Mouse (Mus musculus): ENCODE measurements at regions not wholly inside any gene's neighbourhood (a gene's known extent, or its start where the extent isn't known, plus 50 kb on each side); places are given as distances from the start of the nearest gene placed in this dataset.

DNA sequence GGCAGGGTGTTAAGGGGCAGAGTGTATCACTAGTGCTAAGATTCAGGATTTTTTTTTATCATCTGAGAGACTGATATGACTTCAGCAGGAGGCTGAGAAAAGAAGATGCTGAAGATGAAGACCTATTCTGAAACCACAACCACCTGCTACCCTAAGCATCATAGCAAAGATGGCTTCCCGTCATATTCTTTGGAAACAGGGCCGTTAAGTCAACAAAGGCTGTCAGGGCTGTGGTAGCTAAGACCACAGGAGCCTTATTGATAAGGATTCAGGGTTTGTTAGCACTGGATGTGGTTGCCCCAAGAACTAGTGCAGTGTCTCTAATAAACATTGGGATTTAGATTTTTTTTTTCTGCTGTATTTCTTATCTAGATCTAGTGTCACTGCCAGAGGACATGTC, 56.7 kb upstream of the Rasgrp1 start:
- H3K9ac ChIP-seq, result no peak overlapping the region
- H3K4me1 ChIP-seq, result no peaks in the 10 kb centered on the region
- H3K27ac ChIP-seq, result no peak overlapping the region
- H3K4me3 ChIP-seq, result no peak overlapping the region
- 74% methylated on average over 2 of the region's 2 CpGs for WGBS
- no peak overlapping the region for H3K4me2 ChIP-seq (replicated peaks)
- no peaks in the 10 kb centered on the region for H3K36me3 ChIP-seq
- no peak for ATAC-seq (ENCODE audit: insufficient number of reproducible peaks, insufficient read depth, low FRiP score, low TSS enrichment)
- H3K9me3 ChIP-seq, result no peaks in the 10 kb centered on the region
- no peaks in the 10 kb centered on the region for H3K27me3 ChIP-seq

DNA sequence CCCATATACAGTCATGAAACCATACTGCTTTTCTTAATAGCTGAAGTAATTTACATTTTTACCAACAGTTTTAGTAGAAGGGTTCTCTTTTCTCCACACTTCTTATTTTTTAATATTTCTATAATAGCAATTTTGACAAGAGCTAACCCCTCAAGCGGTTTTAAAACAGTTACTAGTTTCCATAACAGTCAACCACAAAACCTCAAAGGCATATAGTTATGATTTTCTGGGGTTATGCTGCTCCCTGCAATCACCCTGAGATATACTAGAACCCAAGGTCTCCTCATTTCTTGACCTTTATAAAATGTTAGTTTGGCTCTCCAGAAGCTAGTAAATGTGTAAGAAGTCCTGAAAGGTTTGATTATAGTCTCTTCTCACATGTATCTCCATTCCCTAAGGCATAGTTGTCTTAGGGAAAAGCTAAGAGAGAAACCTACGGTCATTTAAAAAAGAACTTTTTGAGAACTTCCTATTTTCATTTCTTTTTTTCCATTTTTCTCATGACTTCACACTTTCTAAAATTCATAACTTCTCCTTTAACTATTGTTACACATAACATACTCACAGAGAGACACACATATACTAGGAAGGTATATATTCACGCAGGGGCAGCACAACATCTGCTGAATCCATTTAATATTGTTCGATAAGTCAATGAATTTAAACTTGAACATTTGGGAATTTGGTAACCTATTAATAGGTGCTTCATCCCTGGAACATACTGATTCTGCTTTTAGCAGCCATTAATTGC, 60.8 kb upstream of the Rasgrp1 start:
- no peak overlapping the region for H3K9ac ChIP-seq
- no peaks in the 10 kb centered on the region for H3K27me3 ChIP-seq
- WGBS, result 89% methylated on average over 4 of the region's 4 CpGs
- H3K4me3 ChIP-seq, result no peak overlapping the region
- no peak for ATAC-seq (ENCODE audit: insufficient number of reproducible peaks, insufficient read depth, low FRiP score, low TSS enrichment)
- H3K4me1 ChIP-seq, result no peaks in the 10 kb centered on the region
- no peak overlapping the region for H3K4me2 ChIP-seq (replicated peaks)
- no peaks in the 10 kb centered on the region for H3K9me3 ChIP-seq
- H3K36me3 ChIP-seq, result no peaks in the 10 kb centered on the region
- no peak overlapping the region for H3K27ac ChIP-seq

DNA sequence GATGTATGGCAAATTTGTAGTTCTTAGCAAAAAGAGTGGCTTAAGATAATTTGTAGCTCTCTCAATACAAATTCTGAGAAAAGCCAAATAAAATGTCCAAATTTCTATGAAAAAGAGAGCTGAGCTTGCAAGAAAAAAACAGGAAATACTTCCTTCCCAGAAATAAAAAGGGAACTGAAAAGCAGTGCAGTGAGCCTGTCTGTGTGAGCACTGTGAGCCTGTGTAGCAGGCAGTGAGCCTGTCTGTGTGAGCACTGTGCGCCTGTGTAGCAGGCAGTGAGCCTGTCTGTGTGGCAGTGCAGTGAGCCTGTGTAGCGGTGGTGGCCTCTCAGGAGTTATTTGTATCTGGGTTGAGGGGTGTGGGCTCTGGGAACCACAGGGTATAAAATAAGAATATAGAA, 62.7 kb upstream of the Rasgrp1 start:
- Histone ChIP-seq H3K4me2 (replicated peaks) (no peak overlapping the region), H3K9me3 (no peaks in the 10 kb centered on the region), H3K36me3 (no peaks in the 10 kb centered on the region), H3K9ac (no peak overlapping the region), H3K27ac (no peak overlapping the region), H3K27me3 (no peaks in the 10 kb centered on the region), H3K4me3 (no peak overlapping the region), H3K4me1 (no peaks in the 10 kb centered on the region)
- 59% methylated on average over 2 of the region's 2 CpGs for WGBS
- no peak for ATAC-seq (ENCODE audit: insufficient number of reproducible peaks, insufficient read depth, low FRiP score, low TSS enrichment)

DNA sequence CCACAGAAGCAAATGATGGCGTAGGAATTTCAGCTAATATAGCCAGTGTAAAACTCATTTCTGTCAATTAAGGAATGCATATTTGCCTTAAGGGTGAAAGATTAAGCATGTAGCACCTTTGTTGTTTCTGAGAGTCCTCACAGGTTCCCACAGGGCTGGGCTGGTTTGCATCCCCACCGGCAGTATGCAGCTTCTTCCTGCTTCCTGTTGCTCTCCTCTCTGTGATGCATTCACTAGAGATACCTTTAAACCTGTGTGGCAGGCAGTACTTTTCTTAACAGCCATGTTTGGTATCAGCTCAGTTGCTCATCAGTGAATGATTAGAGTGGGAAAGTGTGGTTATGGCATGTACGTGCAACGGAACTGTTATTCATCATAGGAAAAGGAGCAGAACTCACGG, 65.4 kb upstream of the Rasgrp1 start:
- H3K27ac ChIP-seq, result no peak overlapping the region
- no peak overlapping the region for H3K4me3 ChIP-seq
- H3K36me3 ChIP-seq, result no peaks in the 10 kb centered on the region
- H3K4me2 ChIP-seq (replicated peaks), result no peak overlapping the region
- no peaks in the 10 kb centered on the region for H3K27me3 ChIP-seq
- ATAC-seq (ENCODE audit: insufficient number of reproducible peaks, insufficient read depth, low FRiP score, low TSS enrichment), result no peak
- no peak overlapping the region for H3K9ac ChIP-seq
- WGBS, result 78% methylated on average over 5 of the region's 5 CpGs
- H3K9me3 ChIP-seq, result no peaks in the 10 kb centered on the region
- H3K4me1 ChIP-seq, result no peaks in the 10 kb centered on the region

DNA sequence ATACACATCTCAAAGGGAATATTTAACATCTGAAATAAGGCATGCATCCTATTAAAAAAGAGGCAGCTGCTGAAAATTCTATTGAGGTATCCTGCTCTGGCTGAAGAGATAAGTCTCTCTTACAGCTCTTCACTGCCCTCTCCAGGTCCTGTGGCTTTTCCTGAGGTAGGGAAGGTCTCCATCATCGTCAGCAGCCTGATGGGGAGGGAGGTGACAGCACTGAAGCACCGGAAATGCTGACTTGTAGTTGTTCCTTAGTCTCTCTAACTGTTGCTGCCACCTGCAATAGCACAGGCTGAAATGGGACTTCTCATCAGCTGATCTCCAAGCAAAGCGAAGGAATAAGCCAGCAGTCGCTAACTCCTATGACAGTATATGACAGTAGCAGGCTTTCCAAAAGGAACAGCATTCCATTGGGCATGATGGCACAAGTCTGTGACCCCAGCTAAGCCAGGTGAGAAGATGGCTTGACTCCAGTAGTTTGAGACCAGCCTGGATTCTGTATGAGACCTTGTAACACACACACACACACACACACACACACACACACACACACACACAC, 69.3 kb upstream of the Rasgrp1 start:
- Histone ChIP-seq H3K4me2 (replicated peaks) (no peak overlapping the region), H3K4me1 (no peaks in the 10 kb centered on the region), H3K36me3 (no peaks in the 10 kb centered on the region), H3K9ac (no peak overlapping the region), H3K27me3 (no peaks in the 10 kb centered on the region), H3K4me3 (no peak overlapping the region), H3K9me3 (no peaks in the 10 kb centered on the region), H3K27ac (no peak overlapping the region)
- ATAC-seq (ENCODE audit: insufficient number of reproducible peaks, insufficient read depth, low FRiP score, low TSS enrichment), result no peak
- WGBS, result 46% methylated on average over 4 of the region's 4 CpGs

DNA sequence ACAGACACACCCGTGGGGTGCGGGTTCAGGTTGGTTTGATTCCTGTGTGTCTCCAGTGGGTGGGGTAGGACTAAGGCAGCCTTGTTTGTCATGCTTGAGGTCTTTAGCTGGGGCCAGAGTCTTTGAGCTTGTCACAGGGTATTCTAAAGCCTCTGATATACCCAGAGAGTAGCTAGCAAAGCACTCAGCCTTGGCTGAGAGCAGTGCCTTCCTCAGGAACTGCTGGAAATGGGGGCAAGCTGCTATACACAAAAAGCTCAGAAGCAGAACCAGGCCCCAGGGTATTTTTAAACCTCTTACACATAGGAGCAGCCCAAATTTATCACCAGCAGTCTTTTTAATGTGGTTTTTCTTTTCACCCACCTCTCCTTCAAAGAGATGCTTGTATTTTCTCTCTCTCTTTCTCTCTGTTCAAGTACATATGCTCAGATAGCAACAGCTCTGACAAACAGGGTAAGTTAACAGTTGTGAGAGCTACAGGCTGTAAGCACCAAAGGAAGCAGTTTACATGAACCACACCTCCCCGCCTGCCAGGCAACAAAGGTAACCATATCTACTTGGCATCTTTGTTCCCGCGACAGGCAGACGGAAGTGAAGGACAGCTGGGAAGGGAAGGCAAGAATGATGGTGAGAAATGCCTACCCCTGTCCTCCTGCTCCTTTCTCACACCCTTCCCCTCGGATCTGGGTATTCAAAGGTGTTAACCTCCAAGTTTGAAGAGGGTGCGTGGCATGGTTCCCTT, 74.6 kb upstream of the Rasgrp1 start:
- 77% methylated on average over 8 of the region's 8 CpGs for WGBS
- Histone ChIP-seq H3K4me3 (no peak overlapping the region), H3K4me1 (no peaks in the 10 kb centered on the region), H3K27ac (no peak overlapping the region), H3K9ac (no peak overlapping the region), H3K36me3 (no peaks in the 10 kb centered on the region), H3K9me3 (no peaks in the 10 kb centered on the region), H3K4me2 (replicated peaks) (no peak overlapping the region), H3K27me3 (no peaks in the 10 kb centered on the region)
- no peak for ATAC-seq (ENCODE audit: insufficient number of reproducible peaks, insufficient read depth, low FRiP score, low TSS enrichment)

DNA sequence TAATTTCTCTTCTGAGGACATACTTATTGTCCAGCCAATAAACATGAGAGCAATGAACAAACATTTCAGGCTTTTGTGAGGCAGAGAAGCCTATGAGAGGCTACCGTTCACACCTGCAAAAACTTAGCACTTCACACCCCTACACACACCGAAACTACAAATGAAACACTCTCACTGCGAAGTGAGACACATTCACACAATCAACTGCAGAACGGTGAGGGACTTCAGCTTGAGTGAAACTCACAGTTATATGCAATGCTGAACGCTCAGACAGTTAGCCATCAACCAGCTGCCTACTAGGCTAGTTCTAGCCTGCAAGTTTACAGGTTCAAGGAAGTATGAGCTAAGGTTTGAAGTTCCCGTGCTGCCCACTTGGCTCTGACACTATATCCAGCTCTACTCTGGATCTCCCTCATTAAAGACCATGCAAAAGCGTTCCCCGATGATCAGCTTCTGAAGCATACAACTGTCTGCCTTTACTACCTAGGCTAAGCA, 75.4 kb upstream of the Rasgrp1 start:
- Histone ChIP-seq H3K36me3 (no peaks in the 10 kb centered on the region), H3K4me2 (replicated peaks) (no peak overlapping the region), H3K9me3 (no peaks in the 10 kb centered on the region), H3K27me3 (no peaks in the 10 kb centered on the region), H3K4me1 (no peaks in the 10 kb centered on the region), H3K9ac (no peak overlapping the region), H3K27ac (no peak overlapping the region), H3K4me3 (no peak overlapping the region)
- no peak for ATAC-seq (ENCODE audit: insufficient number of reproducible peaks, insufficient read depth, low FRiP score, low TSS enrichment)
- 89% methylated on average over 8 of the region's 8 CpGs for WGBS

DNA sequence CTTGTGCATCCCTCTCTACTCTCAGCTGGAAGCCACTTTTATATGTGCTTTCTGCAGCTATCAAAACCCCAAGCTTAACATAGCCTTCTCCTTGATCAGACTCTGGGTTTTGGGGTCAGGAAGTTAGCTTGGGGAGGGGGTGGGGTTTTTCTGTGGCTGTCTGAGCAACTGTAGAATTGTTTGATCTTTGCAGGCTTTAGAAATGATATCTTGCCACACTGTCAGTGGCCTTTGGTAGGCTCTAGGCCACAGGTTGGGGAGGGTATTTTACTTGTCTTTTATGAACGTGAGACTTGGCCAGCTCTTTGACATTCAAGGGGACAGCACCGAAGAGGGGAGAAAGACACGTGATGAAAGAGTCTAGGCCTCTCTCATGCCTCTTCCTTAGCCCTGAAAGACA, 75.9 kb upstream of the Rasgrp1 start:
- Histone ChIP-seq H3K4me3 (no peak overlapping the region), H3K27ac (no peak overlapping the region), H3K9ac (no peak overlapping the region), H3K27me3 (no peaks in the 10 kb centered on the region), H3K36me3 (no peaks in the 10 kb centered on the region), H3K4me2 (replicated peaks) (no peak overlapping the region), H3K4me1 (no peaks in the 10 kb centered on the region), H3K9me3 (no peaks in the 10 kb centered on the region)
- 85% methylated on average over 3 of the region's 3 CpGs for WGBS
- ATAC-seq (ENCODE audit: insufficient number of reproducible peaks, insufficient read depth, low FRiP score, low TSS enrichment), result no peak

DNA sequence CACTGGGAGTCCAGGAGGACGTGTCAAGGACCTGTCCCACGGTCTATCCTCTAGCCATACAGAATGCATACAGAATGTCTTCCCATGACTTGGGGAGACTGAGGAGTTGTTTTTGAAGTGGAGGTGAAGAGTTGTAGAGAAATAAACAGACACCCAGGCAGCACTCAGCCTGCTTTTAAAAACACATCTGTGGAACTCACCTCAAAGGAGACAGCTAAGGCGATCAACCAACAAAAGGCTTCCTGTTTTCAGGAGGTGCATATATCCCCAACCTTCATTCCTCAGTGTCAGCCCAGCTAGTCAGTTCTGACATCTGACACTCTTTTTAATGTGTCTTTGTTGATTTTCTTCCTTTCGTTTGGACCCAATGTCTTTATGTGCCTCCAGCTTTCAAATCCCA, 78.6 kb upstream of the Rasgrp1 start:
- H3K27me3 ChIP-seq, result no peaks in the 10 kb centered on the region
- 55% methylated on average over 4 of the region's 4 CpGs for WGBS
- no peak overlapping the region for H3K4me3 ChIP-seq
- ATAC-seq (ENCODE audit: insufficient number of reproducible peaks, insufficient read depth, low FRiP score, low TSS enrichment), result no peak
- no peak overlapping the region for H3K4me2 ChIP-seq (replicated peaks)
- H3K27ac ChIP-seq, result no peak overlapping the region
- no peaks in the 10 kb centered on the region for H3K36me3 ChIP-seq
- H3K9ac ChIP-seq, result no peak overlapping the region
- H3K9me3 ChIP-seq, result no peaks in the 10 kb centered on the region
- H3K4me1 ChIP-seq, result no peaks in the 10 kb centered on the region

DNA sequence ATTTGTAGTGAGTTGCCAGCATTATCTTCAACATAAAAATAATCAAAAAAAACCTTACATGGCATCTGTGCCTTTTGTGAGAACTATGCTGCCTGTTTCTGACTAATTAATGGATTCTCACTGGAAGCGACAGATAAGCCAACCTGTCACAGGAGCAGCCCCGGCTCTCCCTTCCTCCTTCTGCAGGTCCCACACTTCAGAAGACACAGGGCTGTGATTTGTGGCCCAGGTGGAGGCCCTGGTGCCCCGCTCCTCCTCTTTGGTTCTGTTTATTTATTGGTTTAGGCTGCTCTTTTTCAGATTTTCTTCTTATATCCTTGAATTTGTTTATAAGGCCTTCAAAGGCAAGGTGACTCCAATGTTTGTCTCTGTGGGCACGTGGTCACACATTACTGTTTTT, 80.0 kb upstream of the Rasgrp1 start:
- WGBS, result 77% methylated on average over 4 of the region's 4 CpGs
- H3K4me3 ChIP-seq, result no peak overlapping the region

DNA sequence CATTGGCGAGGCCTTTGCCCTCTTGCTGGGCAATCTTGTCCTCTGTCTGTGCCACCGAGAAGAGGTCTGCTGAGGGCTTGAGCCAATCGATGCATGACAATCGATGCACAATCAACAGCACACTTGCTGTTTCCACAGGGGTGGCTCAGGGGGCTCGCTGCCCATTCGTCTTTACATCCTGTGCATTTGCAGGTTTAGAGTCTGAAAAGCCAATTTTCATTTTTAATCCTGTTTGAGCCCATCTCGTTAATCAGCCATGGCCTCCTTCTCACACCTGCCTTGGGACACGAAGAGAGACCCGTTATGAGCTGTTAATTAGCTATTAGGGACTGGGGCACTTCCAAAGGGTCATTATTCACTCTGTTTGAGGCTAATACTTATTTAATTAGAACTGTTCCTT, 86.4 kb upstream of the Rasgrp1 start:
- Histone ChIP-seq H3K36me3 (no peaks in the 10 kb centered on the region), H3K9me3 (no peaks in the 10 kb centered on the region), H3K27me3 (no peaks in the 10 kb centered on the region; the same call in 1 of the 2 replicates), H3K4me2 (replicated peaks) (no peak overlapping the region), H3K9ac (no peak overlapping the region), H3K4me3 (no peak overlapping the region), H3K4me1 (no peaks in the 10 kb centered on the region), H3K27ac (no peak overlapping the region)
- WGBS, result 72% methylated on average over 9 of the region's 9 CpGs
- no peak for ATAC-seq (ENCODE audit: insufficient number of reproducible peaks, insufficient read depth, low FRiP score, low TSS enrichment)

More for the DNA sequence above, 80.0 kb upstream of the Rasgrp1 start:
- Histone ChIP-seq H3K9ac (no peak overlapping the region), H3K4me1 (no peaks in the 10 kb centered on the region), H3K27me3 (no peaks in the 10 kb centered on the region), H3K36me3 (no peaks in the 10 kb centered on the region), H3K4me2 (replicated peaks) (no peak overlapping the region), H3K27ac (no peak overlapping the region), H3K9me3 (no peaks in the 10 kb centered on the region)
- no peak for ATAC-seq (ENCODE audit: insufficient number of reproducible peaks, insufficient read depth, low FRiP score, low TSS enrichment)

DNA sequence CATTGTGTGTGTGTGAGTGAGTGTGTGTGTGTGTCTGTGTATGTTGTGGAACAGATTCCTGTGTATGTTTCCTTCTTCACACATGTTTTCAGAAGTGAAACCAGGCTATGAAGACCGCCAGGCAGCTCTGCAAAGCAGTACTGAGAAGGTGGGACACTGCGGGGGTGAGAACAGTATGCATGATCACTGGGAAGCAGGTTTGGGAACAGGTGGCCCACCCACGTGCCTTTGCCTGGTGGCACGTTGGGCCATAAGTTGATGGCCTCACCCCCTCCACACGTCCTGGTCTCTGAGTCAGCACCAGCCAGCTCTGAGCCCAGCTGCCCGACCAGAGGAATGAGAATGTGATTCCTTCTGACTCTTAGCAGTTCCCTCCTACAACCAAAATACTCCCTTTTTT, 89.2 kb upstream of the Rasgrp1 start:
- Histone ChIP-seq H3K27me3 (no peaks in the 10 kb centered on the region; the same call in 1 of the 2 replicates), H3K9me3 (no peaks in the 10 kb centered on the region), H3K4me3 (no peak overlapping the region), H3K9ac (no peak overlapping the region), H3K27ac (no peak overlapping the region), H3K36me3 (no peaks in the 10 kb centered on the region), H3K4me1 (no peaks in the 10 kb centered on the region), H3K4me2 (replicated peaks) (no peak overlapping the region)
- 65% methylated on average over 6 of the region's 6 CpGs for WGBS
- ATAC-seq (ENCODE audit: insufficient number of reproducible peaks, insufficient read depth, low FRiP score, low TSS enrichment), result no peak

Data from embryonic facial prominence, embryonic 12.5 days (tissue).